Mouse (Mus musculus) spleen, postnatal 14 days (tissue): ENCODE data around the gene Dmrta2.

Source experiments
- DNase-seq, 2 experiments: peaks; one replicate each; pipeline ENCODE4 v3.0.0; 2021 to 2022; ENCODE audit warnings: low spot score in 2 of 2

The Dmrta2 gene

GRCm38 (mm10) chr4:109977148-109978067 is at the start of gene Dmrta2:
Gene Dmrta2, plus strand, starts transcription at chr4:109978053.
- DNase-seq: no peak

- no peak for DNase-seq
Observed at GRCm38 (mm10) chr4:109929058-109929457, 48.8 kb upstream of the Dmrta2 start.

GRCm38 (mm10) chr4:109930445-109930844 is 47.4 kb upstream of the Dmrta2 start:
- DNase-seq: no peak

GRCm38 (mm10) chr4:109930935-109931334 is 46.9 kb upstream of the Dmrta2 start:
- DNase-seq: no peak

GRCm38 (mm10) chr4:109936557-109936956 is 41.3 kb upstream of the Dmrta2 start:
- no peak for DNase-seq

- DNase-seq: no peak
Observed at GRCm38 (mm10) chr4:109939291-109939690, 38.6 kb upstream of the Dmrta2 start.

GRCm38 (mm10) chr4:109945554-109945953 is 32.3 kb upstream of the Dmrta2 start:
- DNase-seq: no peak

GRCm38 (mm10) chr4:109949307-109949706 is 28.5 kb upstream of the Dmrta2 start:
- no peak for DNase-seq

GRCm38 (mm10) chr4:109953509-109953908 is 24.3 kb upstream of the Dmrta2 start:
- no peak for DNase-seq

- no peak for DNase-seq
Observed at GRCm38 (mm10) chr4:109960201-109960935, 17.5 kb upstream of the Dmrta2 start.

- no peak for DNase-seq
Observed at GRCm38 (mm10) chr4:109963570-109964279, 14.1 kb upstream of the Dmrta2 start.

GRCm38 (mm10) chr4:109969561-109969960 is 8.3 kb upstream of the Dmrta2 start:
- DNase-seq: no peak

- no peak for DNase-seq
Observed at GRCm38 (mm10) chr4:109973991-109974654, 3.7 kb upstream of the Dmrta2 start.

- no peak for DNase-seq
Observed at GRCm38 (mm10) chr4:109974655-109975380, 3.0 kb upstream of the Dmrta2 start.

- no peak for DNase-seq
Observed at GRCm38 (mm10) chr4:109975381-109976240, 2.2 kb upstream of the Dmrta2 start.

GRCm38 (mm10) chr4:109976273-109977147 is 1.3 kb upstream of the Dmrta2 start:
- DNase-seq: no peak

GRCm38 (mm10) chr4:109978068-109978857 is 410 bp downstream of the Dmrta2 start:
- DNase-seq: no peak

GRCm38 (mm10) chr4:109978858-109979340 is 1.0 kb downstream of the Dmrta2 start:
- no peak for DNase-seq
